Mouse (Mus musculus) hindbrain, embryonic 10.5 days (tissue): ENCODE data around the gene 2410004P03Rik. TPM values are rescaled to one million over a fixed set of nuclear protein-coding genes. Genes with fewer than 3 reads are reported as not detected.
A peak's percentile ranks its signal among the peaks of the same experiment; 100 is the strongest.

ENCODE experiments used
- DNase-seq: peaks from one replicate; pipeline ENCODE4 v3.0.0-alpha.2; 2017; ENCODE audit warnings: low spot score
- H3K27ac ChIP-seq: fragments of 300-500 bp; sonication (generic); 2 replicates; pipeline ENCODE4 v1.5.1; 2016; ENCODE audit warnings: mild to moderate bottlenecking, moderate library complexity
- H3K27me3 ChIP-seq: fragments of 300-500 bp; sonication (generic); 2 replicates; pipeline ENCODE4 v1.6.1; 2016; ENCODE audit warnings: mild to moderate bottlenecking; ENCODE audit not compliant: poor library complexity, insufficient read depth, severe bottlenecking
- H3K36me3 ChIP-seq: fragments of 300-500 bp; sonication (generic); 2 replicates; pipeline ENCODE4 v1.6.1; 2016; ENCODE audit warnings: mild to moderate bottlenecking, moderate library complexity
- H3K4me1 ChIP-seq: fragments of 300-500 bp; sonication (generic); replicated peaks from 2 replicates; pipeline ENCODE4 v1.6.1; 2016; ENCODE audit warnings: mild to moderate bottlenecking
- H3K4me3 ChIP-seq: fragments of 300-500 bp; sonication (generic); 2 replicates; pipeline ENCODE4 v1.5.1; 2016; ENCODE audit warnings: mild to moderate bottlenecking, moderate library complexity
- H3K9me3 ChIP-seq: fragments of 300-500 bp; sonication (generic); 2 replicates; pipeline ENCODE4 v1.6.1; 2016; ENCODE audit warnings: mild to moderate bottlenecking, moderate library complexity
- WGBS: fragments of 180-500 bp; shearing (Covaris S2); methylation state at CpG from one replicate; pipeline ENCODE4 v1.1.7; 2016; 5-methylcytosine and 5-hydroxymethylcytosine counted together
- polyA plus RNA-seq: library from polyadenylated mRNA; unstranded; fragments of >200 nt; fragmentation: Nextera tagmentation; extraction: Ambion mirVana; gene quantifications from 2 replicates; pipeline ENCODE4 v1.2.1, GENCODE M21; 2016

The 2410004P03Rik gene
- polyA plus RNA-seq, 1 experiment from 2014 or later = 5.6 TPM

GRCm38 (mm10) chr12:17012067-17012899, 756 bp upstream of the 2410004P03Rik start:
- Histone ChIP-seq H3K4me1 (peaks cover 9% of the 10 kb centered on the region), H3K36me3 (no peaks in the 10 kb centered on the region), H3K27me3 (0 out of 2 replicates have a peak, but pooled peaks cover 7% of the 10 kb centered on the region), H3K27ac (no peak overlapping the region), H3K9me3 (peaks cover 15% of the 10 kb centered on the region; the same call in 1 of the 2 replicates), H3K4me3 (no peak overlapping the region)
- WGBS = 83% methylated on average over 2 of the region's 2 CpGs
- no peak for DNase-seq

- Histone ChIP-seq H3K36me3 (no peaks in the 10 kb centered on the region), H3K27ac (no peak overlapping the region), H3K4me3 (no peak overlapping the region), H3K9me3 (peaks cover 8% of the 10 kb centered on the region; the same call in 1 of the 2 replicates), H3K4me1 (peaks cover 9% of the 10 kb centered on the region), H3K27me3 (0 out of 2 replicates have a peak, but pooled peaks cover 7% of the 10 kb centered on the region)
- no peak for DNase-seq
- WGBS = 93% methylated on average over 6 of the region's 6 CpGs
These were observed 2.1 kb downstream of the 2410004P03Rik start for GRCm38 (mm10) chr12:17009466-17009865.

GRCm38 (mm10) chr12:17001211-17001610, 10.3 kb downstream of the 2410004P03Rik start:
- Histone ChIP-seq H3K4me3 (no peak overlapping the region), H3K36me3 (no peaks in the 10 kb centered on the region), H3K27me3 (peaks cover 53% of the 10 kb centered on the region), H3K4me1 (peaks cover 22% of the 10 kb centered on the region), H3K9me3 (no peaks in the 10 kb centered on the region), H3K27ac (no peak overlapping the region)
- no peak for DNase-seq
- WGBS = 51% methylated on average over 4 of the region's 4 CpGs

DNA sequence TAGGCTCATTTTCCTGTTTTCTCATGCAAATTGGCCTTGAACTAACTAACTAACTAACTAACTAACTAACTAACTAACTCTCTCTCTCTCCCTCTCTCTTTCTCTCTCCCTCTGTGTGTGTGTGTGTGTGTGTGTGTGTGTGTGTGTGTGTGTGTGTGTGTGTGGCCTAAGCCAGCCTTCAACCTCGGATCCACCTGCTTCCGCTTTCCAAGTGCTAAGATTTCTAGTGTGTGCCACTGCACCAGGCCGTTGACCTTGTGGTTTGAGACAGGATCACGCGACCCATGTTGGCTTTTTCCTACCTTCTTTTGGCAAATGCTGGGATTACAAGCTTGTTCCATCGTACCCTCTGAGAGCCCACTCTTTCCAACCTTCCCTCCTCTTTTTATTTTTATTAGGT, 10.9 kb downstream of the 2410004P03Rik start:
- no peak for DNase-seq
- Histone ChIP-seq H3K27me3 (peaks cover 53% of the 10 kb centered on the region), H3K9me3 (no peaks in the 10 kb centered on the region), H3K4me1 (peaks cover 22% of the 10 kb centered on the region), H3K27ac (no peak overlapping the region), H3K4me3 (peak overlapping the region; percentile 60; the same call in 1 of the 2 replicates), H3K36me3 (peaks cover under 1% of the 10 kb centered on the region; the same call in 1 of the 2 replicates)
- WGBS = 58% methylated on average over 6 of the region's 6 CpGs

GRCm38 (mm10) chr12:16999739-17000497, 11.6 kb downstream of the 2410004P03Rik start, which contains the start of gene Pqlc3:
Gene Pqlc3, minus strand, starts transcription at chr12:17000408.
- Histone ChIP-seq H3K9me3 (no peaks in the 10 kb centered on the region), H3K4me3 (peak within 1 kb of the TSS; percentile 60), H3K27ac (peak within 1 kb of the TSS; percentile 54), H3K4me1 (peaks cover 22% of the 10 kb centered on the region), H3K36me3 (peaks cover 7% of the 10 kb centered on the region), H3K27me3 (peaks cover 53% of the 10 kb centered on the region)
- WGBS = under 1% methylated on average over 57 of the region's 57 CpGs
- peak; percentile 78 for DNase-seq

DNA sequence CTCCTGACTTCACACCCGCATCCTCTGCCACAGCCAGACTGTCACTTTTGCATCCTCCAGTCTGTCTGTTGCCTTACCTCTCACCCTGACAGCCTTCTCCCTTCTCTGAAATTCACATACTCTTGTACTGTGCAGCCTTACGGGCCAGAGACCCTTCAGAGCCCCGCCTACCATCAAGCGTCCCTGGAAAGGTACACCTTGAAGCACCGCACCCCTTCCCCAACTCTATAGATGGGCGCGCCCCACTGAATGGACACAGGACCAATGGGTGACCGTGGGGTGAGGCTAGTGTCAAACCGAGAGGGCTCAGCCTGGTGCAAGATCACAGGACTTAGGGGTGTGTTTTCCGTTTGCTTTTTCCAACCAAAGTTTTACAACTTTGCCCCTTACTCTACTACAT, 12.4 kb downstream of the 2410004P03Rik start:
- Histone ChIP-seq H3K4me3 (peak overlapping the region; percentile 60), H3K4me1 (peaks cover 22% of the 10 kb centered on the region), H3K36me3 (peaks cover 8% of the 10 kb centered on the region), H3K9me3 (no peaks in the 10 kb centered on the region), H3K27ac (no peak overlapping the region), H3K27me3 (peaks cover 53% of the 10 kb centered on the region)
- no peak for DNase-seq
- WGBS = 8% methylated on average over 10 of the region's 10 CpGs

DNA sequence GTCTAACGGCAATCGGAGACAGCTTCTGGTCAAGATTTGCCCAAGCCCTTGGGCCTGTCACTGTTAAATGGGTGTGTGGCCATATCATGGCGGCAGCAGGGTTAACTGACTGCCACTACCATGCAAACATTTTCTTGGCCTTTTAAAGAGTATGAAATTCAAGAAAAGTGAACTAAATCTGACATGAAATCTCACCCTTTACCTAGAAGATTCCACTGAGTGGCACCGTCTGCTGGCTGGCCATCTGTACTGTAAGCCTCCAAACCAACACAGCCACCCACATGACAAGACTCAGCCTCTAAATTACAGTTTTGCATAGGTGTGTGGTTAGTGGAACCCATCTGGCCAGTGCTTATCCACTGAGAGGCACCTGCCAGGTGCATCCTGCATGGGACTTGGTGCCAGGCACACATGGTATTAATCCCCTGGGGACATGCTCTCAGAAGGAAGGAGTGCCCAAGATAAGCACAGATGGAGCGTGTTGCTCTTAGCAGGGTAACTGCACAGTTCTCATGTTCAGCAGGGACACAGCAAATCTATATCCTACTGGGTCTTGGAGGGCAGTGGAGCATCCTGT, 14.6 kb downstream of the 2410004P03Rik start:
- Histone ChIP-seq H3K4me3 (no peak overlapping the region), H3K4me1 (peaks cover 21% of the 10 kb centered on the region), H3K36me3 (peaks cover 10% of the 10 kb centered on the region), H3K9me3 (no peaks in the 10 kb centered on the region), H3K27me3 (peaks cover 51% of the 10 kb centered on the region), H3K27ac (no peak overlapping the region)
- no peak for DNase-seq
- 90% methylated on average over 5 of the region's 5 CpGs for WGBS

- 84% methylated on average over 5 of the region's 5 CpGs for whole genome bisulfite sequencing
- H3K4me3 ChIP-seq = no peak overlapping the region
- peaks cover 44% of the 10 kb centered on the region for H3K27me3 ChIP-seq
- H3K4me1 ChIP-seq = peaks cover 19% of the 10 kb centered on the region
- no peak for DNase-seq
- peaks cover 10% of the 10 kb centered on the region for H3K36me3 ChIP-seq
- no peaks in the 10 kb centered on the region for H3K9me3 ChIP-seq
- no peak overlapping the region for H3K27ac ChIP-seq
These were observed 15.2 kb downstream of the 2410004P03Rik start for GRCm38 (mm10) chr12:16996281-16996680.

DNA sequence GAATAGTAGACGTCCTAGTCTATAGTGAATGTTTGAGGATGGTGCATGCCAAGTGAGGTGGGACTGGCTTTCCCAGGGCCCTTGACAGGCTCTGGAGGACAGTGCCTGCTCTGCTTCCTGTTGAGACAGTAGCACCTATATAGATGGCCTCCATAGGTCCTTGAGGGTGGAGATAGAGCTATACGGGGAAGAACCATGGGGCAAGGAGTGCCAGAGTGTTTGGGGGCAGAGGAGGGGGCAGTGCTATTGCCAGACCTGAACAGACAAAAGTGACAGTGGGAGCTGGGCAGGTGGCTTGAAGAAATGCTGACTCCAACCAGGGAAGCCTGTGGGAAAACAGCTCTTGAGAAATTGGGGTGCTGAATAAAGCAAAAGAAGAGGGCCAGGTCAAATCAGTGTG, 17.2 kb downstream of the 2410004P03Rik start:
- no peak for DNase-seq

DNA sequence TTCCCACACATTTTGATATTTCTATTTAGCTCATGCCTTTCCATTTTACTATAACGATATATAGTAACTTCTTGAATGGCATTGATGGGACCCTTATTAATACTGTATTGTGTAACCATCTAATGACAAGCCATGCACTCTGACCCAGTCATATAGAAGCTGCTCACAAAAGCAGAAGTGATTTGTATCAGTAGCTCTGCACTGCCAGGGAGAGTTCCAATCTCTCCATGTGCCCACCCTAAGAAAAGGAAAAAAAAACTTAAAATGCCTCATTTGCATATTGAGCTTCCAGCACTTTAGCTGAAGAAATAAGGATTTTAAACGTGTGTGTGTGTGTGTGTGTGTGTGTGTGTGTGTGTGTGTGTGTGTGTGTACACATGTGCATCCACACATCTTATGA, 19.2 kb downstream of the 2410004P03Rik start:
- peaks cover 6% of the 10 kb centered on the region; the same call in 1 of the 2 replicates for H3K27me3 ChIP-seq
- no peak overlapping the region for H3K27ac ChIP-seq
- WGBS = 93% methylated on average over 2 of the region's 2 CpGs
- no peaks in the 10 kb centered on the region for H3K4me1 ChIP-seq
- H3K36me3 ChIP-seq = peaks cover 26% of the 10 kb centered on the region
- DNase-seq = no peak
- H3K4me3 ChIP-seq = no peak overlapping the region
- no peaks in the 10 kb centered on the region for H3K9me3 ChIP-seq

More for the DNA sequence above, 17.2 kb downstream of the 2410004P03Rik start:
- Histone ChIP-seq H3K27me3 (peaks cover 25% of the 10 kb centered on the region), H3K4me3 (no peak overlapping the region), H3K9me3 (no peaks in the 10 kb centered on the region), H3K36me3 (peaks cover 19% of the 10 kb centered on the region), H3K27ac (no peak overlapping the region), H3K4me1 (peaks cover 8% of the 10 kb centered on the region)
- 84% methylated on average over 2 of the region's 2 CpGs for WGBS

DNA sequence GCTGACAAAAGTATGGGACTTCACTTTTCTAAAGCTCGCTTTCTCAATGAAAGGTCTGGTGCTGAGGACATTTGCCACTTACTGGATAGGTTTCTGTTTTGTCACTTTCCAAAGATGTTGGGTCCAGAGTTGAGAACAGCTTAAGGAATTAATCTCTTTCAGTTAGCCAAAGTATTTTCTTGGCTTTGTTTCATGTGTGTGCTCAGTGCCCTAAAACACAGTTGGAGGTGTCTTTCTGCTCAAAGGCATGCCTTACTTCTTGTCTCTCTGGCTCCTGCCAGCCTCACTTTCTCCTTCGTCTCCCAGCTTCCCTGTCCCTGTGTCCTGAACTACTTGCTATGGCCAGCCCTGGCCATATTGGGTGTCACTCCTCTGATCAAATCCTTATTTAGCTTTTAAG, 20.2 kb downstream of the 2410004P03Rik start:
- H3K9me3 ChIP-seq = no peaks in the 10 kb centered on the region
- WGBS = 87% methylated on average over 2 of the region's 2 CpGs

DNA sequence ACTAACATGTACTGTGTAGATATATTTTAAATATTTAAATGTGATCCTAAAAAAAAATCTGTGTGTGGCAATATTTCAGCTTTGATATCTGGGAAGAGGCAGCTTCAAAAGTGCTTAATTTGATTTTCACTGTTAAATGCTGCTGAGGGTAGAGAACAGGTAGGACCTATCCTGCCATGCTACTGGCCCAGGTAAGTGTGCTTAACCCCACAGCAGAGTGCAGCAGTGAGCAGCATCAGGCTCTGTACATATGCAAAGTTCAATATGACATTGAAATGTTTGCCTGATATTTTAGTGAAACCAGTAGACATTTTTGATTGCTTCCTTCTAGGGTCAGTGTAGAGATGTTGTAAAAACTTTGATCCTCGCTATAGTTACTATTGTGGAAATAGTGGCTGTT, 25.7 kb downstream of the 2410004P03Rik start:
- Histone ChIP-seq H3K4me3 (no peak overlapping the region), H3K27me3 (no peaks in the 10 kb centered on the region), H3K36me3 (peaks cover 56% of the 10 kb centered on the region), H3K27ac (no peak overlapping the region), H3K9me3 (no peaks in the 10 kb centered on the region), H3K4me1 (no peaks in the 10 kb centered on the region)
- DNase-seq = no peak
- WGBS = 92% methylated on average over 1 of the region's 1 CpGs

More for the DNA sequence above, 20.2 kb downstream of the 2410004P03Rik start:
- H3K4me1 ChIP-seq = no peaks in the 10 kb centered on the region
- no peak overlapping the region for H3K27ac ChIP-seq
- H3K4me3 ChIP-seq = no peak overlapping the region
- H3K27me3 ChIP-seq = no peaks in the 10 kb centered on the region
- H3K36me3 ChIP-seq = peaks cover 30% of the 10 kb centered on the region
- no peak for DNase-seq
